Mouse (Mus musculus): ENCODE measurements around the gene Dexi.
A peak's percentile ranks its signal among the peaks of the same experiment; 100 is the strongest.

The Dexi gene

DNA sequence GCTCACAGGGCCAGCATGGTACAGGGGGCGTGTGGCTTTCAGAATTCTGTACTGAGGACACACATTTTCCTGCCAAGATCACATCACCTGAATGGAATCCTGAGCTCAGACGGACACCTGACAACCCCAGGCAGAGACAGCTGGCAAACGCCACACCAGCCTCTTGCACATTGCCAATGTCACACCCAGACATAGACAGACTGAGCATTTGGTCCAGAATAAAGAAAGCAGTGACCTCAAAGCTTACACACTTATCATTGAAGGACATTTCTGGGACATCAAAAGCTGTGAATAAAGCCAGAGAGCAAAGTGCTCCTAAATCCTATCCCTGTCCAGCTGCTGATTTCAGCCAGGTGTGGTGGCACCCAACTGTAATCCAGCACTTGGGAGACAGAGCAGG, 5.9 kb downstream of the Dexi start:
- DNase-seq, result no peak

DNA sequence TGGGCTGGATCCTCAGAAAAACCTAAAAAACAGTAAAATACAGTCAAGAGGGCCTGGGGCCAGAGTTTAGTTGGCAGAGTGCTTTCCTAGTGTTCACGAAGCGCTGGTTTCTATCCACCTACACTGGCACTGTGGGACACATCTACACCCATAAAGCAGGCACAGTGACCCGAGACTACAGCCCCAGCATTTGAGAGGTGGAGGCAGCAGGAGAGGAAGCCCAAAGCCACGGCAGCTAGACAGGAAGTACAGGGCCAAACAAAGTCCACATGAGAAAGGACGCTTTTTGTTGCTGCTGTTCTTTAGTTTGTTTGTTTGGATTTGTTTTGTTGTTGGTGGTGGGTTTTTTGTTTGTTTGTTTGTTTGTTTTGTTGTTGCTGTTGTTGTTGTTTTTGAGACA, 6.5 kb downstream of the Dexi start:
- DNase-seq, result no peak

DNA sequence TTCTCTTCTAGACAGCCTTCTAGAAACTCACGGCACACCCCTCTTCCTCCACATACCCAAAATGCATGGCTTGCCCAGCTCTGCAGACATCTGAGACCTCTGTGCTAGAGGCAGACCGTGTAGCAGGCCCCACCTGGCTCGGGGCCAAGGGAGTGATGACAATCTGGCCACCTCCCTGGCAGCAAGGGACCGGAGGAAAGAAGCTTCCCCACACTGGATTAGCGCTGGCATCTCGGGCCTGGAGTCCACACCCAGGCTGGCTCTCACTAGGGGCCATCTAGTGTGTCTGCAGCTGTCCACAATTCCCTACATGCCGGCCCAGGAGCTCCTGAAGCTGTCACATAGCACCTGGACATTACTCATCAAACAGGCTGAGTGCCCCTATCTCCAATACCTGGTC, 8.3 kb downstream of the Dexi start:
- DNase-seq, result no peak

DNA sequence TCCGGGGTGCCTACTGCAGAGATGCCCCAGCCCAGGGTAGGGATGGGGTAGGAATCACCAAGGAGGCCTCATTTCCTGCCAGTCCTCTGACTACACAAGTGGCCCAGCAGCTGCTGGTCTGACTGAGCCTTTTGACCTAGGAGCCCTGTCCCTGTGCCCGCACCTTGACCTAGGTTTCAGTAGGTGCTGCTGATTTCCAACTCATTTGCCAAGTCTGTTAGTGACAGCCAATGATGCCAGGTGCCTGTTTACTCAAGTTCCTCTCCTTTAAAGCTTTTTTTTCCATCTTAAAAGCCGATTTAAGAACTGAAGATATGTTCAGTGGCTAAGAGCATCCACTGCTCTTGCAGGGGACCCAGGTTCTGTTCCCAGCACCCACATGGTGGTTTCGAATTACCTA, 9.1 kb downstream of the Dexi start:
- DNase-seq, result no peak

DNA sequence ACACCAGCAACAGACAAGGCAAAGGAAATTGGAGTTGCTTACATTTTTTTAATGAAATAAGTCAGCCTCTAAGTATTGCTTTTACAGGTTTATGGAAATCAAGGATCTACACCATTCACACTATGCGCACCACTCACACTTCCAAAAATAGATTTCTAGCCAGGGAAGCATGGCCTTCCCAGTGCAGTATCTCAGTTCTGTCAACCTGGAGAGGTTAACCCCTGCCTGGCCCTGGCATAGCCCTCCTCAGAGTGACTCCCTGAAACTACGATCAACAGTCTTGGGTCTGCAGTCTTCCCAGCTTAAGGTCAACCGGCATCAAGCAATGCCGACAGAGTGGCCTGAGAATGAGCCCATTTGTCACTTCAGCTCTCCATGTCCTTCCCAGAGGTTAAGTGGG, 12.7 kb downstream of the Dexi start:
- DNase-seq, result no peak

DNA sequence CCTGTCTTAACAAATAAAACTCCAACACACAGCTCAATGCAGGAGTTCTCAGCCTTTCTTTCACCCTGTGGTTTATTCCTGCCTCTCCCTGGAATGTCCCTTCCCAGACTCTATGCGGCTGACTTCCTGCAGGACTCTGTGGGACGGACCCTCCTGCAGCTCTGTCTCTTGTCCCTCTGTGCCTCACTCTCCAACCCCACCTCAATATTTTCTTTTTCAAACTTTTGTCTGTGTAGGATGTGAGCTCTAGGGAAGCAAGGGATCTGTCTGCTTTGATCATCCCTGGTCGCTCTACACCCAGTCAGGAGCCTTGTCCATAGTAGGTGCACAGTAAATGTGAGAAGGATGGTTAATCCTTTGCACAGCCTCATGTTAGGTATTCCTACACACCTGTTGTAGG, 14.5 kb downstream of the Dexi start:
- DNase-seq, result no peak

DNA sequence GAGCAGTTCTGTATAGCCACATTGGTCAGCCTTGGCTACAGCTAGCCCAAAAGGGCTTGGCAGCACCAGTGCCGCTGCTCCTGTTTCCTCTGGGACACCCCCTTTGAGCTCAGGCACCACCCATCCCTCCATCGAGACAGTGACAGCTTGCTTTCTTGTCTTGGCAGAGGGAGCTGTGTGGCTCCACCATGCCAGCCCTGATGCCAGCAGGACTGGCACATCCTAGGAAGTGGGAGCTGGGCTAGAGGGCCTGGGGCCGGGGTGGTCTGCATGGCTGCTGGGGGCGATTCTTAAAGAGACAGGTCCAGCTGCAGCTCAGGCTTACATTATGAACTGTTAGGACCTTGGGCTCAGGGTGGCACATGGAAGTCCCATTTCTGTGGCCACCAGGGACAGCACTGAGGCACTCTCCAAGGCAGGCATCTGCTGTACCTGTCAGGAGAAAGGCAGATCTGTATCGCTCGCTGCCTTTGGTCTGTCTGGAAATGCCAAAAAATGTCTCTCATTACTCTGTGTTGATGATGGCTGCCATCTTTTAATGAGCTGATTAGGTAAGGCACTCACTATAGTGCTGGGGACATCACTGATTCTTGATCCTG, 15.7 kb downstream of the Dexi start:
- no peak for DNase-seq

DNA sequence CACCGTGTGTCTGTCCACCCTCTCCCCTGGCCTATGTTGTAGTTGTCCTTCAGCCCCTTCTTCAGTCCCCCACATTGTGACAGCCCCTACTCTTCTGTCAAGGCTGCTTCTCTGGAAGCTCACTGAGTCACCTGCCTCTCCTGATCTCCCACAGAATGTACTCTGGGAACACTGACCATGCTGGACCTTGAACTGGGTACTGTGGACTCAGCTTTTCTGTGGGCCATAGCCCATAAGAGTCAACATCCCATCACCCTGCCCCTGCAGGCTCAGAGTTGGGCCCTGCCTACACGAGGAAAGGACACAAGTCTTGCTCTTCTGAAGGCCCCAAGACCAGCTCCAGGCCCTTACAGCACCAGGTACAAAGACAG, 17.3 kb downstream of the Dexi start:
- no peak for DNase-seq

DNA sequence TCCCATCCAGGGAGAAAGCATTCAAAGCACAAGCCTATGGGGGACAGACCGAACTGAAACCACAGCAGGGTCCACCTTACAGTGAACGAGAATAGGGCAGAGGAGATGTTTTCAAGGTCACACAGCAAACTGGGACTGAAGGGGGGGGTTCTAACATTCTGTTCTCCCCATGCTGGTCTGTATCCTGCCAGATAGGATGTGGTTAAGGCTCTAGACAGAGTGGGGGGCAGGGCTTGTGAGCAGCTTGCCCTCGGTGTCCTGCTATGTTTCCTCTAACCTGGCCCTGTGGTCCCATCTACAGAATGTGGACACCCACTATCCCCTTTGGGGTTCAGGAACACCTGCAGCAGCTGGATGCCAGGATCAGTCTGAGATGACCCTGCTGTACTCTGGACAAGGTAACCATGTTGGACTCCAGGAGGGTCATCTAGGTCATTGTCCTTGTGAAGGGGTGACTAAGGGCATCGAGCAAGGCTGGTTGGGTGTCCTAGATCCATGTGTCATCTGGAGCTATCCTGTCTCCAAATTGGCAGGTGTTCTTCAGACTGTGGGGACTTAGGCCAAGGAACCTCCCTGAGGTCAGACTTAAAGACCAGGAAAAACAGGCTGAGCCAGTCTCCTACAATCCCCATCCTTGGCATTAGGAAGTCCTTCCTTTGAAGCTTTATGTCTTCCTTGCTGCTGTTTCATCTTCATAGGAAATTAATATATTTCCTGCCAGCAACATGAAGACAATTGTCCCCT, 17.8 kb downstream of the Dexi start:
- DNase-seq, result no peak

DNA sequence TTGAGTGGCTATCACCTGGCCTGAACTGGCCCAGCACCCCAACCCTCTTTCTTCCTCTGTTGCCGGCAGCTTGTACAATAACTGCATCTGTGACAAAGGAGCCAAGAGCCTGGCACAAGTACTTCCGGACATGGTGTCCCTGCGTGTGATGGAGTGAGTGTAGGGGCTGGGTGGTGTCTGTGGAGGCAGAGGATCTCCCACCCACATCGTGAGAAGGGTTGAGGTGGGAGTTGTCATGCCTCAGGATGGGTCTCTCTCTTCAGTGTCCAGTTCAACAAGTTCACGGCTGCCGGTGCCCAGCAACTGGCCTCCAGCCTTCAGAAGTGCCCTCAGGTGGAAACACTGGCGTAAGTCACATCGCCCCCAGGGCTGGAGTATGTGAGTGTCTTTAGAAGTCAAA, 19.2 kb downstream of the Dexi start:
- no peak for DNase-seq

DNA sequence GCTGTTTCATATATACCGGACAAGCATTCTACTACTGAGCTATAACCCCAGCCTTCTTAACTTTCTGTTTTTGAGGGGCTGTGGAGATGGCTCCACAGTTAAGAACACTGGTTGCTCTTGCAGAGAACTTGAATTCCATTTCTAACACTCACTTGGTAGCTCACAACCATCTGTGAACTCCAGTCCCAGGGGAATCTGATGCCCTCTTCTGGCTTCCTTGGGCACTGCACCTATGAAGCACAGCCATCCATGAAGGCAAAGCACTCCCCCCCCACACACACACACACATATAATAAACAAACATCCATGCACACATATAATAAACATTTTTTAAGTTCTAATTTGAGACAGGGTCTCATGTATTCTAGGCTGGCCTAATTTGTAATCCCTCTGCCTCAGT, 20.0 kb downstream of the Dexi start:
- DNase-seq, result peak; percentile 83

DNA sequence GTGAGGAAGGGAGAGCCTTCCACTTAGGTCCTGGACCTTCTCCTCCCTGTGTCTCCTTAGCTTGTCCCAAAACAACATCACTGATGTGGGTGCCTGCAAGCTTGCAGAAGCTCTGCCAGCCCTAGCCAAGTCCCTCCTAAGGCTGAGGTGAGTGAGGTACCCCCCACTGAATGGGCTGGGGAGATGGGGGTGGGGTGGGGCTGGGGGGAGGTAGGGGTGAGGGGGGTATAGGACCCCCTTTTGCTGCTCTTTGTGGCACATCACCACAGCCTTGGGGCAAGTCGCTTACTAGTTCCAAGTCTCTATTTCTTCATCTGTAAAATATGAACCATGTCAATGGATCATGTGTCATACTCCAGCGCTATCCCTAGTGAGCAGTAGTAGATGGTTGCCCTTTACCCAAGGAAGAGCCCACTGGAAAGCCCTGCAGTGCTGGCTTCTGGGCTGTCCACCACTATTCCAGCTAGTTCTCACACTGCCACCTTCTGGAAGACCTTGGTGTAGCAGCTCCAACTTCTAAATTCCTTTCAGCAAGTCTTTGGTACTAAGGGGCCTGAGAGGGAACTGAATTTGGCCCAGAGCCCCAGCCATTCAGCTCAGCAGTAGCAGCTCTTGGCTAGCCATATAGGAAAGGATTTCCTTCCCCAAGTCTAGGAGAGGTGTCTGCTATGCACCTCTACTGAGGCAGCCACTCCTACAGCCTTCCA, 21.8 kb downstream of the Dexi start:
- peak; percentile 85 for DNase-seq

DNA sequence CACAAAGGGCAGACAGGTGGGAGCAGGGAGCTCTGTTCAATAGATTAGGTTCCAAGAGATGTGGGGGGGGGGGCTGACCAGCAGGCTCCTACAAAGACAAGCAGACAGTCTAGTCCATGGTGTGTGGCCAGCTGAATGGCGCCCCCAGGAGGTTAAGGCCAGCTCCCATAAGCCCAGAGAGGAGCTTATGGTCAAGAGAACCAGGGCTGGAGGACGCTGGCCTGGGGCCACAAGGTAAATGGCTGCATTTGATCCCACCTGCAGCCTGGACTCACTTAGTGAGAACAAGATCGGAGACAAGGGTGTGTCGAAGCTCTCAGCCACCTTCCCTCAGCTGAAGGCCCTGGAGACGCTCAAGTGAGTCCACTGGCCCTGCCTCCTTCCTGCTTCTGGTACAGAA, 24.8 kb downstream of the Dexi start:
- no peak for DNase-seq

DNA sequence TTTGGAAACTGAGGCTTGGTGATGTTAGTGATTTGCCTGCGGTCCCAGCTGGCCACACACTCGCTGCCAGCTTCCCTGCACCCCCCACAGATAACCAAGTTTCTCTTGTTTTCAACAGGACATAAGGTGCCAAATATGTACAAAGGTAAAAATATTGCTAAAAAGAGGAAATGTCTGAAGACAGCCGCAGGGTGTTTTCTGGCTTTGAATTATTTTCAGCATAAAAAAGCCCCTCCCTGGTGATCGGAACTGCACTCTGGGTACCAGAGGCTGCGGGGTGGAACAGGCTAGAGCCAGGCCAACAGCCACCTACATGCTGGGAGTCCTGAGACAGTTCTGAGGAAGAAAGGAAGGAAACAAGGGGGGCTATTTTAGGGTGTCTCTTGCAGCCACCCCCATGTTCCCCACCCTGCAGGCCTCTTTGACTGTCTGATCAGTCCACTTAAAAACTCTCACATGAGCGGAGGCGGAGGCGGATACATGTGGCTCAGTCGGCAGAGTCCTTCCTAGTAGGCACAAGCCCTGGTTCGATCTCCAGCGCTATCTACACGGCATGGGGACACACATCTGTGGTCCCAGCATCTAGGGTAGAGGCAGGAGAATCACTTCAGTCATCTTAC, 26.8 kb downstream of the Dexi start:
- DNase-seq, result no peak

DNA sequence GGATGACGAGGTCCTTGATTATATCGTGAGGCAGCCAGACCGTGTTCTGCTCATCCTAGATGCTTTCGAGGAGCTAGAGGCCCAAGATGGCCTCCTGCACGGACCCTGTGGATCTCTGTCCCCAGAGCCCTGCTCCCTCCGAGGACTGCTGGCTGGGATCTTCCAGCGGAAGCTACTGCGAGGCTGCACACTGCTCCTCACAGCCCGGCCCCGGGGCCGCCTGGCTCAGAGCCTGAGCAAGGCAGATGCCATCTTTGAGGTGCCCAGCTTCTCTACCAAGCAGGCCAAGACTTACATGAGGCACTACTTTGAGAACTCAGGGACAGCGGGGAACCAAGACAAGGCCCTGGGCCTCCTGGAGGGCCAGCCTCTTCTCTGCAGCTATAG, 31.7 kb downstream of the Dexi start:
- DNase-seq, result no peak

DNA sequence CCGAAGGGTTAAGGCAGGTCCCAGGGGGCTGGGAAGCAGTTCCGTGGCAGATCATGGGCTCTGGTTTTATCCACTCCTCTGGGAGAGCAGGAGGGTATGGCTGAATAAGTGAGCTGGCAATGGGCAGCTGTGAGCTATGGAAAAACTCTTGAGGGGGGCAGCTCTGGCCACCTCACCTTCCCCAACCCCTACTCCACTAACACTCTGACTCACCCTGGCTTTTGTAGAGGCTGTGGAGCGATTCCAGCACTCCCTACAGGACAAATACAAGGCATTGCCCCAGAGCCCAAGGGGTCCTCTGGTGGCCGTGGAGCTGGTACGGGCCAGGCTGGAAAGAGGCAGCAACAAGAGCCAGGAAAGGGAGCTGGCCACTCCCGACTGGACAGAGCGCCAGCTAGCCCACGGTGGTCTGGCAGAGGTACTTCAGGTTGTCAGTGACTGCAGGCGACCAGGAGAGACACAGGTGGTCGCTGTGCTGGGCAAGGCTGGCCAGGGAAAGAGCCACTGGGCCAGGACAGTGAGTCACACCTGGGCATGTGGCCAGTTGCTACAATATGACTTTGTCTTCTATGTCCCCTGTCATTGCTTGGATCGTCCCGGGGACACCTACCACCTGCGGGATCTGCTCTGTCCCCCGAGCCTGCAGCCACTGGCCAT, 32.2 kb downstream of the Dexi start:
- DNase-seq, result no peak

DNA sequence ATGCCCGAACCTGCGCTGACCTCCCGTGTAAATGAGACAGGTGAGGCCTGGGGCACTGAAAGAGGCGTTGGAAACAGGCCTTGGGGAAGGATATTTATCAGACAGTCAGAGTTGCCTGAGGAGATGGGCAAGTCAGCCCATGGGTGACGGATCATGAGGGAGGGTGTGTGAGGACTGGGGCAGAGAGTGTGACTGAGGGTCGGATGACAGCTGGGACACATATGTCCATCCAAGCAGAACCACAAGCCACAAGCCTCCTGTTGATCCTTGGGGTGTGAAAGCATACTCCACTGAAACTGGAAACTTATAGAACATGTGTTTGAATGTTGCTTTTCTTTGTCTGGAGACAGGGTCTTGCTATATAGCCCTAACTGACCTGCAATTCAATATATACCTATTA, 34.2 kb downstream of the Dexi start:
- DNase-seq, result no peak

DNA sequence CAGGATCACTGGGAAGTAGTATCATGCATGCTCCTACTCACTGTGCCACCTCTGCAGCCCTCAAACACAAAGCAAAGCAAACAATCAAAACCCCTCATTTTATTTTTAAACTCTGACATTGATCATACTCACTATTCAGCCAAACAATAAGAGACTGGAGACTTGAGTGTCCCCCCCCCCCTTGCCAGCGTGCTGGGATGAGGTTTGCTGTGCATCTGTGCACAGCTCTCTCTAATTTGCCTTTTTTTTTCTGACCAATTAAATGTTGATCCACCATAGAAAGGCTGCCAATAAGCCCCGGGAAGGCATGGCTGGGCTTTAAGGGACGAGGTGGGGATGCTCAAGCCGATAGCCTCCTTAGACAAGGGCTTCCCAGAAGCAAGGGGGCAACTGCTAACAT, 35.4 kb downstream of the Dexi start:
- DNase-seq, result no peak

DNA sequence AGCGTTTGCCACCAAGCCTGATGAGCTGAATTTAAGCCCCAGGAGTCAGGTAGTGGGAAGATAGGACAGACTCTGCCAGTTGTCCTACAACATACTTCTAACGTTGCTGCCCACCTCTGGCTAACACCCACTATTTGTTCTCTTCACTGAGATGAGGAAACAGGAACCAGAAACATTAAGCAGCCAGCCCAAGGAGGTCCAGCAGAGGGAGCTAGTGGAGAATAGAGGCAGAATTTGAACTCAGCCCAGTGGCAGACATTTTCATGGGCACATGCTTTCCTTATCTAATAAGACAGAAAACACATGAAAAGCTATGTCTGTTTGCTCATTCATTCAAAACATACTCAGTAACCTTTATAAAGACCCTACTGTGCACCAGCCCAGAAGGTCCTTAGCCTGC, 39.8 kb downstream of the Dexi start:
- DNase-seq, result no peak

DNA sequence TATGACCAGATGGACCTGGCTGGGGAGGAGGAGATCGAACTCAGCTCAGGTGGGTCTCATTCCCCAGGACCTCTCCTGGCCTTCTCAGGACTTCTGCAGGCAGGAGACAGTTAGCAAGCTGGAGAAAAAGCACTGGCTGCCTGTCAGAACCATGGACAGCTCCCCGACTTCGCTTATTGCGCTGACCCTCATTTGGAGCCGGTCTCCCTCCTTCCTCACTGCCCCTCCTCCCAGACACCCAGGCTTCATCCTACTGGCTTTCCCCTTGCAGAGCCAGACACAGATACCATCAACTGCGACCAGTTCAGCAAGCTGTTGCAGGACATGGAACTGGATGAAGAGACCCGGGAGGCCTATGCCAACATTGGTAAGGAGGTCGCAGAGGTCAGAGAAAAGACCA, 41.0 kb downstream of the Dexi start:
- DNase-seq, result peak; percentile 69

DNA sequence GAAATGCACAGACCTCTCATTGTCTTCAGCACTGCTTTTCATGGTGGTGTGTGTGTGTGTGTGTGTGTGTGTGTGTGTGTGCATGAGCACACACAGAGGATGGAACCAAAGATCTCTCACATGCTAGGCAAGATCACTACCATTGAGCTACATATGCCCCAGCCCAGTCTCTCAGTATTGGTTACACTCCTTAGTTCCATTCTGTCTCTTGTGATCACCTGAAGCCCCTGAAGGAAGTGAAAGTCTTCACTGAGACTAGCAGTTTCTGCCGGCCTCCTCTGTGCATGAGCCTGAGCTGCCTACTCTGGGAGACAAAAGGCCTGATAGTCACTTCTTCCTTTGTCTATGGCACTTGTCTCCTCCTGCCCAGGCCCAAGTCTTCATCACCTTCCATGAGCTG, 43.7 kb downstream of the Dexi start:
- DNase-seq, result no peak

DNA sequence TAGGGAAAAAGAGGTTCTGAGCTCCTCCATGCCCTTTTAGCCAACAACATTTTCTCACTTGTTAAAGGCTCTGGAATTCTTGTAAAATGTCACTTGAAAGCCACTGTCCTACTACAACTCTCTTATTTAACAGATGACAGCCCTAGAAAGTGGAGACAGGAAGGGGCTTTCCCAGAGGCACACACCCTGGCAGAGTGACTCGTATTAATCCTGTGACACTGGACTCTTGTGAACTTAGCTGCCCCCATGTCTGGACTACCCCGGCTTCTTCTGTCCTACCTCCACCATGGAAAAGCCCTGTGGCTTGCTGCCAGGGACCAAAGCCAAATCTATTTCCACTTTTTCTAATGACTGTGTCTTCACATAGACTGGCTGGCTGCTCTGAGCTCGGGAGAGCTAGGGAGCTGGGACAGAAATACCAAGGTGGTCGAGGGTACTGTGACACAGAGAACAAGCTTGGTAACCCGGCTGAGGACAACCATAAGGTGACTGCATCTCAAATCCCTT, 44.7 kb downstream of the Dexi start:
- DNase-seq, result peak; percentile 22

DNA sequence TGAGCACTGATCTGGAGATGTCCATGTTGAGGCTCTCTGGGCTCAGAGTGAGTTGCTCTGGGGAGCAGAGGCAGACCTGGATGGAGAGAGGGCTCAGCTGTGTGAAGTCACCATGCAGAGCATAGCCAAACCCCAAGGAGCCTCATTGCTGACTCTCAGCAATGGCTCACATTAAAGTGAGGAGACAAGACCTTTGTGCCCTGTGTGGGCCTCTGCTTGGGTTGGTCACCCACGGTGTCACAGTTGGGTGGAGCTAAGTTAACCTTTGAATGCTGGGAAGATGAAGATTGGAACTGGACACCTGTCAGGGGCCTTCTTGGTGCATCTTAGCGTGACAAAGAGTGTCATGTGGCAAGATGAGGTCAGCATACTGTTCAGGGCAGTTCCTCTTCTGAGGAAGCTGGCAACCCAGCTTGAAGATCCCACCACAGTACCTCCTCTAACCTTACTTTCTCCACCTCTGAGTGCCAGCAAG, 47.0 kb downstream of the Dexi start:
- DNase-seq, result no peak

All from lung, postnatal 14 days (tissue).